Mouse (Mus musculus): ENCODE measurements around the gene Igsf21.

Igsf21 gene

DNA sequence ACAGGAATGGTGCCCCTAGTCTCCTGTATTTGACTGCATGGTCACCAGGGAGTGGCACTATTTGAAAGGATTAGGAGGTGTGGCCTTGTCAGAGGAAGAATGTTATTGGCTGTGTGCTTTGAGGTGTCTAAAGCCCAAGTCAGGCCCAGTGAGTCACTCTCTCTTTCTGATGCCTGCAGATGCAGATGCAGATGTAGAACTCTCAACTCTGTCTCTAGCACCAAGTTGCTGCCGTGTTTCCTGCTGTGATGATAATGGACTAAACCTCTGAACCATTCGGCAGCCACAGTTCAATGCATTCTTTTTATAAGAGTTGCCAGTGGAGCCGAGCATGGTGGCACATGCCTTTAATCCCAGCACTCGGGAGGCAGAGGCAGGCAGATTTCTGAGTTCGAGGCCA lies 186.3 kb downstream of the Igsf21 start:
- DNase-seq (ENCODE audit: low read depth, low spot score): no peak

DNA sequence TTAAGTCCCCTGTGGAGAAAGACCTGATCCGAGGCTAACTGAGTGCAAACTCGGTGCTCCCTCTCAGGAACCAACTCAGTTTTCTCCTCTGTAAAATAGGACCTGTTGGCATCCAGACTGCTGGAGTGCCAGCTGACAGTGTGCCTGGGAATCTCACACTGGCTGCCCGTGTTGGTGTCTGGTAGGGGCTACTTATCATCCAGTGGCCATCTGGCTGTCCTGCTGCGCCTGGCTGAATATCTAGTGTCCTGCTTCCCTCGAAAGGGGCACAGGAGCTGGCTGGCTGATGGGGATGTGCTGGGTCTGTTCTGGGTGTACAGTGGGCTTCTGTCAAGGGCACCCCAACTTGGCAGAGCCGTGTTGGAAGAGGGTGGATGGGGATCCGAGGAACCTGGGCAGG lies 193.5 kb downstream of the Igsf21 start:
- no peak for DNase-seq (ENCODE audit: low read depth, low spot score)

GRCm38 (mm10) chr4:140052575-140052974 lies 194.0 kb downstream of the Igsf21 start:
- no peak for DNase-seq (ENCODE audit: low read depth, low spot score)

DNA sequence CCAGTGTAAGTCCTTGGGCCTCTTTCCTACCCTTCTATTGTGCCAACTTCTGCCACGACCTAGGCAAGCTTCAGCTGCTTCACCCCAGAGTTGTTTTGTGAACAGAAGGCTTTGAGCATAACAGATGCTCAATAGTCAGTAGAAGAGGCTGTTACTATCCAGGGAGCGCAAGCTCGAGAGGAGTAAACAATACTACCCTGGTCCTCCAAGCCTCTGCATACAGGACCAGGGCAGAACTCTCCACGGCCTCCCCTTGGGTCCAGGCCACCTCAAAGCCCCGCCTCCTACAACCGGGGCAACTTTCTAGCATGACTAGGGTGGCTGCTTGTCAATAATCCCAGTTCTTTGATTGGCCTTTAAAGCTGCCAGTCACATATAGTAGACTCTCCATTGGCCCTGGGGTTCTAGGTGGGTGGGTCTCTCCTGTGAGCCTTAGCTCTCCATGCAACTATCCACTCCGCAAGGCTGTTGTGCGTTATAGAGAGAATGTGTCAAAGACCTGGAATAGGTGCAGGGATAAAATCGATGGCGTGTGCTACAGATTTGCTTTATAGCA lies 198.7 kb downstream of the Igsf21 start:
- DNase-seq (ENCODE audit: low read depth, low spot score): no peak

DNA sequence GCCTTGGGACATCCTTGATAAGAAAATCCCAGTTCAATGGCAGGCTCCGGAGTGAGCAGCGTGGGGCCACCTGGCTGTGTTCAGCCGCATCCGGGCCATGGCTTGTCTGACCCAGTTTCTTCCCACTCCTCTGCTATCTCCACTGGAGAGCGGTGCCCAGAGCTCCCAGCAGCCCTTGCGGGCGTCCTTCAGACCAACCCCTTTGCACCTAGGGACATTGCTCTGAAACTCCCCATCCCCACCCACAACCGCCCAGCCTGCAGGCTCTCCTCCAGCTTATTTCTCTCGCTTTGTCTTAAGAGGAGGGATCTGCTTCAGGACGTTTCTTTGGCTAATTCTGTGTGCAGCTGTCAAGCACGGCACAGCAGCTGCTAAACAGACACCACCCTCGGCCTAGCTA lies 202.6 kb downstream of the Igsf21 start:
- DNase-seq (ENCODE audit: low read depth, low spot score): no peak

DNA sequence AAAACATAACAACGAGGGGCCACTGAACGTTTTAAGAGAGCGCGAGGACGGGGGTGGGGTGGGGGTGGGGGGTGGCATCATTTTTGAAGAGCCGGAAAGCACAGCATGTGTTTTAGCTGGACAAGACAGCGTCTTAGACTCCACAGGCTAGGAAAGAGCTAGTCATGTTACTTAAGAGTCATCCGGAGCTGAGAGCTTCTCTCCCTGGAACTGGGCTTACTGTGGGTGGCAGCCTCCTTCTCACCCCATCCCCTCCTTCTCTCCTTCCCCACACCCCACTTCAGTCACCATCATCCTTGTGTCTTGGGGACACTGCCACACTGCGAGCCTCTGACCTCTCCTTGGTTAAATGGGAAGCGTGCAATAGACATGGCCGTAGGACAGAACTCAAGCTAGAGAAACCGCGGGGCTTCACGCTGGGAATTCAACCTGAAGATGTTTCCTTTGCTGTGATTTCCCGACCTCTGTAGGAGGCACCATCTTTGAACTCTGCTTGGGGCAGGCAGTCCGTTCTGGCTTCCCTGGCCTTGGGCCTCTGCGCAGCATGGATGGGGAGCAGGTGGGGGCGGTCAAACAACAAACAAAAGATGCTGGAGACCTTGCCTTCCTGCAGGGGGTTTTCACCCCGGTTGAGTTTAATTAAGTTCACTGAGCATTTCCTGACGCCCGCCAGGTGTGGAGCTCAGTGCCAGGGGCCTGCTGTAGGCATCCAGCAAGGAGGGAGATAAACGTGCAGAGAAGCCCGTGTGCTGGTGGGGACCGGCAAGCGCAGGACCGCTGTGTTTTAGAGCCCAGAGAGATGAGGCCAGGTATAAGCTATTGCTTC lies 207.8 kb downstream of the Igsf21 start:
- no peak for DNase-seq (ENCODE audit: low read depth, low spot score)

- DNase-seq (ENCODE audit: low read depth, low spot score): no peak
These were observed 208.7 kb downstream of the Igsf21 start for GRCm38 (mm10) chr4:140037784-140038387.

GRCm38 (mm10) chr4:140035232-140035631 lies 211.4 kb downstream of the Igsf21 start:
- no peak for DNase-seq (ENCODE audit: low read depth, low spot score)

- no peak for DNase-seq (ENCODE audit: low read depth, low spot score)
These were observed 213.2 kb downstream of the Igsf21 start for GRCm38 (mm10) chr4:140033394-140033793.

GRCm38 (mm10) chr4:140030415-140030814 lies 216.2 kb downstream of the Igsf21 start:
- DNase-seq (ENCODE audit: low read depth, low spot score): peak; percentile 32

DNA sequence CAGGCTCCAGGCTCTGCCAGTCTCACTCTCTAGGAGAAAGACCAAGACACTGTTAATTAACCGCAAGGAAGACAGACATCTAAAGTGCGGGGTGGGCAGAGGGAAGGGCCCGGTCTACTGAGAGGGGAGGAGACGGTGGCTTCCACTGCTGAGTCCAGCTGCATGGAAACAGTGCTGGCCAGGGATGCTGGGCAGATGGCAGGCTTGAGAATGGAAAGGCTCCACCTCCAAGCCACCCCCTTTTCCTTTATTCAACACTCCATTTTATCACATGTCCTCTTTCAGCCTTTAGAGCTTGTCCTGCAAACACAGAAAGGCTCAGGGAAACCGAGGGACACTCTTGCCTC lies 216.6 kb downstream of the Igsf21 start:
- DNase-seq (ENCODE audit: low read depth, low spot score): no peak

- no peak for DNase-seq (ENCODE audit: low read depth, low spot score)
These were observed 217.1 kb downstream of the Igsf21 start for GRCm38 (mm10) chr4:140029324-140030039.

DNA sequence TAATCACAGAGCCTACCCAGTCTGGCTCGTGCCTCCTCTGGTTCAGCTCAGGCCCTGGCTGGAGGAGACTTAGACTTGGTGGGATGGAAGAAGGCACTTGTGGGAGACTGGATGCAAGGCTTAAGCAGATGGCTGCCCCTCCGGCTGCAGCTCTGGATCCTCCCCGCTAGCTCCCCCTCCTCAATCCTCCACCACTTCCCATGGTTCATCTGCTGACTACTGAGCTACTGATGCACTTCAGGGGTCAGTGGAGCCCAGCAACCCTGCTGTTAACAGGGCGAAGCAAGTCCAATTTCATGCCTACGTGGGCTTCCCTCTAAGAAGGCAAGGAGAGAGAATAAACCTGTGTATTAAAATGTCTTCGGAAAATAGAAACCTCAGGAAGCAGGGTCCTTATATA lies 222.8 kb downstream of the Igsf21 start:
- DNase-seq (ENCODE audit: low read depth, low spot score): no peak

GRCm38 (mm10) chr4:140015916-140016315 lies 230.7 kb downstream of the Igsf21 start:
- no peak for DNase-seq (ENCODE audit: low read depth, low spot score)

GRCm38 (mm10) chr4:140010728-140011470 lies 235.7 kb downstream of the Igsf21 start:
- no peak for DNase-seq (ENCODE audit: low read depth, low spot score)

DNA sequence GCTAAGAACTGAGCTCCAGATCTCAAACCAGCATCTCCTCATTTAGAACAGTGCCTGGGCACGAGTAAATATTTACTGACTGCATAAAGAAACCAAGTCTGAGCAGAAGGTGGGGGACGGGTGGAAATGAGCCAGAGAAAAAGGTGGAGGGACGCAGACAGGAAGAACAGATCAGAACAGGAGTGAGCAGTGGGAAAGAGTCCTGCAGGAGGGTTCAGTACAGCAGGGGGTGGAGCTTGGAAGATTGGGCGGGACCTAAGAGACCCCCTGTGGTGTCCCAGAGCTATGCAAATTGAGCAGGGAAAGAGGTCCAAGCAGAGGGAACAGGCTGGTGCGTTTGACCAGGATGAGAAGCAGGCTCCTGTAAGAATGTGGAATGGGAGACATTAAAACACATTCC lies 241.7 kb downstream of the Igsf21 start:
- DNase-seq (ENCODE audit: low read depth, low spot score): no peak

- DNase-seq (ENCODE audit: low read depth, low spot score): peak; percentile 37
These were observed 242.4 kb downstream of the Igsf21 start for GRCm38 (mm10) chr4:140004170-140004569.

GRCm38 (mm10) chr4:140002069-140002468 lies 244.5 kb downstream of the Igsf21 start:
- no peak for DNase-seq (ENCODE audit: low read depth, low spot score)

- DNase-seq (ENCODE audit: low read depth, low spot score): no peak
These were observed 245.7 kb downstream of the Igsf21 start for GRCm38 (mm10) chr4:140000911-140001310.

- DNase-seq (ENCODE audit: low read depth, low spot score): no peak
These were observed 247.6 kb downstream of the Igsf21 start for GRCm38 (mm10) chr4:139999033-139999432.

GRCm38 (mm10) chr4:139995659-139996058 lies 250.9 kb downstream of the Igsf21 start:
- no peak for DNase-seq (ENCODE audit: low read depth, low spot score)

All from embryo, embryonic 11.5 days (tissue).